Mouse (Mus musculus) stomach, postnatal 0 days (tissue): ENCODE results near the gene 1810009J06Rik.
"Not testable (repeated sequence)": the region's sequence is repeated elsewhere in the genome, so short reads cannot be mapped to it uniquely, and the experiment has no call there.

ENCODE experiments used
- CTCF ChIP-seq: IDR thresholded peaks from 2 replicates; pipeline ENCODE4 v1.5.1; 2016; ENCODE audit warnings: antibody characterized with exemption, low read depth, mild to moderate bottlenecking, moderate library complexity
- EP300 ChIP-seq: optimal IDR thresholded peaks from 2 replicates; pipeline ENCODE3; 2016; ENCODE audit warnings: antibody characterized with exemption

DNA sequence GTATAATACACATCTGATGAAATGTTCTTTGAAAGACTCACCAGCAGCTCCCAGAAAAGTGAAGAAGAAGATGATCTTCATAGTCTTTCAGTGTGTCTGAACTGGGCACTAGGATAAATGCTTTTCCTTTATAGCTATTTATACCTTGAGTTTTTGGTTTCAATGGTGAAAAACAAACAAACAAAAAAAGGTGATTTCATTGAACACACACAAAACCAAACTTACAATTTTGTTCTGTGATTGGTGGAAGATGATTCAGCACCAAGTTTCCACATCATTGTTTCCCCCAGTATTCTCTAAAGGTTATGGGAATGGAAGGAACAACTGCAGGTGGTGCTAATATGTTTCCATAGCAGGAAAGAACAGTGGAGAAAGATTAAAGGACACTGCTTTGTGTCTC lies 34.8 kb downstream of the 1810009J06Rik start, which contains the start of gene Gm2663:
- TF ChIP-seq CTCF, EP300: not testable (repeated sequence)
